Mouse (Mus musculus): Measurements from ENCODE around the gene Specc1l.
A peak's percentile ranks its signal among the peaks of the same experiment; 100 is the strongest.
"Not testable (repeated sequence)": the region's sequence is repeated elsewhere in the genome, so short reads cannot be mapped to it uniquely, and the experiment has no call there.

Gene Specc1l

DNA sequence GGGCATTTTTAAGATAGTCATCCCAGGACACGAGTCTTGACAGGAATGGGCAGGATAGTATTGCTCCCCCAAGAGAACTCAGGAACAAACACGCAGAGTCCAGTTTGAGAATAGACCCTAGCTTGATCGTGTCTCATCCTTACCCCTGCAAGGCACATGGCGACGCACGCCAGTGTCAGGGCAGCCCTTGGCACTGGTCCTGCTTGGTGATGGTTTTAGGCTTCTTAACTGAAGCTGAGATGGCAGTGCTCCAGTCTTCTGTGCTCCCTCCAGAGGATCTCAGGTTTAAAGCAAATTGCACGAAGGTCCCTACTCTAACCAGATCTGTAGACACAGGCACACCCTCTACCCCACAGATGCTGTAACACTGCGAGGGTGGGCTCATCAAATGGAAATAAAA is 103.9 kb downstream of the Specc1l start:
- DNase-seq (ENCODE audit: low spot score in 2 of 2): no peak

GRCm38 (mm10) chr10:75316472-75316871 is 104.6 kb downstream of the Specc1l start:
- no peak for DNase-seq (ENCODE audit: low spot score in 2 of 2)

- DNase-seq (ENCODE audit: low spot score in 2 of 2): no peak
These were observed 104.8 kb downstream of the Specc1l start, which contains the start of gene Adora2a for GRCm38 (mm10) chr10:75316872-75316907. Gene Adora2a (plus strand): TSS chr10:75316877.

GRCm38 (mm10) chr10:75316908-75317761 is 105.3 kb downstream of the Specc1l start:
- DNase-seq (ENCODE audit: low spot score in 2 of 2): peak; percentile 70 to 90

- DNase-seq (ENCODE audit: low spot score in 2 of 2): no peak
These were observed 106.3 kb downstream of the Specc1l start for GRCm38 (mm10) chr10:75318206-75318605.

GRCm38 (mm10) chr10:75320321-75320720 is 108.4 kb downstream of the Specc1l start:
- DNase-seq (ENCODE audit: low spot score in 2 of 2): no peak

DNA sequence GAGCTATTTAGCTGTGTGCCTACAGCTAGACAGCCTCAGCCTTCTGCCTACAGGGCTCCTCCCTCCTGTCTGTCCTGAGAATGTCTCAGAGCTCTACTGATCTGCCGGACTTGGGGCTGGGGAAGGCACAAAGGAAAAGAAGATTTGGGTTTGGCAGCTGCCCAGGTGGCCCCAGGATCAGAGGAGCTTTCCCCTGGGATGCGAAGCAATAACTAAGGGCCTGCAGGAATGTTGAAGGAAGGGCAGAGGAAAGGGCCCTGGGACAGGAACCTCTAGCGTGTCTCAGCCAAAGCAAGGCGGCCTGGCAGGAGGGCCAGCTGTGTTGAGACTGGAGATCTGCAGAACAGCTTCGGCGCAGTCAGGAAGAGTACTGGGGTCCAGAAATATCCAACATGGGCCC is 111.1 kb downstream of the Specc1l start:
- DNase-seq (ENCODE audit: low spot score in 2 of 2): no peak

DNA sequence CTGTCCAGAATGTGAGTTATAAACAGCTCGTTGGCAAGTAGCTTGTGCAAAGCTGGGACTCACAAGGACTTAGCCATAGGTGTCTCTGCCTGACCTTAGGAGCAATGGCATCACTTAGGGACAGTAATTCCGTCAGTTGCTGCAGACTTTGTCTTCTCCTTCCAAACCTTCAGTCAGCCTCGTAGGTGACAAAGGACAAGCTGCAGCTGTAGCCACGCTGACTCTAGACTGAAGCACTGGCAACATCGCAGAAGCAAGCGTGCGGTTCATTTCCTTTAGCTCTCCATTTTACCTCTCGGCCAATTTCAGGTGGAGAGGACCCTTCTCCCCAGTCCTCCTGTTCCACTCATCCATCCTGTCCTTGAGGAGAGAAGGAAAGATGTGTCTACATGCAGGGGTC is 112.1 kb downstream of the Specc1l start:
- no peak for DNase-seq (ENCODE audit: low spot score in 2 of 2)

- DNase-seq (ENCODE audit: low spot score in 2 of 2): no peak
These were observed 112.5 kb downstream of the Specc1l start for GRCm38 (mm10) chr10:75324391-75324790.

- DNase-seq (ENCODE audit: low spot score in 2 of 2): no peak
These were observed 113.9 kb downstream of the Specc1l start for GRCm38 (mm10) chr10:75325821-75326220.

DNA sequence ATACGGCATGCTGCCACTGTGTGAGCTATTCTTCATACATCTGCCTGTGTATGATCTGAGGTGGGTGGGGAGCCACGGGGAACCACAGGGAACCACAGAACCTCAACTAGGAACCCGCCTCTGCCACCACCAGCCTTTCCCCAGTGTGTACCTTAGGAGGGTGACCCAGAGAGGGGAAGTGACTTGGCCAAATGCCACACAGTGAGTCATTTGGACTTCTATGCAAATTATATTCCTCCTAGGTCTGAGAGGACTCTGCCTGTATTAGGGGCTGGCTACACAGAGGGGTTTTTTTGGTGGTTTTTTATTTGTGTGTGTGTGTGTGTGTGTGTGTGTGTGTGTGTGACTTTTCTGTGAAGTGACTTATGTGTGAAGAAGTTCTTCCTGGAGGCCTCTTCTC is 114.7 kb downstream of the Specc1l start:
- peak in 1 of 2 experiments; percentile 52 for DNase-seq (ENCODE audit: low spot score in 2 of 2)

- no peak for DNase-seq (ENCODE audit: low spot score in 2 of 2)
These were observed 115.2 kb downstream of the Specc1l start for GRCm38 (mm10) chr10:75327081-75327480.

DNA sequence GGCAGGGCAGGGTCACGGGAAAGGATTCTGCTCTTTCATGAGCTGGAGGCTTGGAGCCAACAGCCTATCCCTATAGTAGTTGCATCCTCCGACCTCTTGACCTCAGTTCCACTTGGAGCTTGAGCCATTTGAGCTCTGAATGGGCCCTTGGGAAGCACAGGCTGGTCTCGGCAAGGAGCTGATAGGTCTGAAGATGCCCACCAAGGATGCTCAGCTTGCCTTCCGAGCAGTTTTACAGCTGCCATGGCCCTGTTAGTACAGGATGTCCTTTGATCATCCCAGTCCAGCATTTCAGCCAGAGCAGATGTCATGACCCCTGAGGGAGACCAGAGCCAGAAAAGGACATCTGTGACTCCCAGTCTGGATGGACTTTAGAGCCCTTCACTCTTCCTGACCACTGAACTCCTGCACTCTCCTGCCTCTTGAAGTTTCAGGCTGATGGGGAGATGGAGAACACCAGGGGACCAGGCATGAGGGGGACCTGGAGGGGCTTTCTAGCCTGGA is 116.4 kb downstream of the Specc1l start:
- DNase-seq (ENCODE audit: low spot score in 2 of 2): no peak

DNA sequence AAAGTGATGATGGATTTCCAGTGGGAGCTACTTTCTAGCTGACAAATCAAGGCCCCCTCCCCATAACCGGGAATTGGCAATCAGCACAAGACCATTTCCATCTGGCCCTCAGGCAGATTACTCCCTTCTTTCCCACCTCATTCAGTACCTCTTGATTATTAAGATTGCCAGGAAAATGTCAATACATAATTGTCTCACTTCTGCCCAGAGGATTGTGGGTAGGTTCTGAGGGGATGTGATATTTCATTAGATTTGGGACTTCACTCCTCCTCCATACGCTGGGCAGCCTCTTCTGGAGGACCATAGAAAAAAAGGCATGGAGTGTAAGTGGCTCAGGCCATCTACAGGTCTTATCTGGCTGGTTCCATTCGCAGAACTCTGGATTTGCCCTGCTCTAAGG is 120.4 kb downstream of the Specc1l start:
- no peak for DNase-seq (ENCODE audit: low spot score in 2 of 2)

DNA sequence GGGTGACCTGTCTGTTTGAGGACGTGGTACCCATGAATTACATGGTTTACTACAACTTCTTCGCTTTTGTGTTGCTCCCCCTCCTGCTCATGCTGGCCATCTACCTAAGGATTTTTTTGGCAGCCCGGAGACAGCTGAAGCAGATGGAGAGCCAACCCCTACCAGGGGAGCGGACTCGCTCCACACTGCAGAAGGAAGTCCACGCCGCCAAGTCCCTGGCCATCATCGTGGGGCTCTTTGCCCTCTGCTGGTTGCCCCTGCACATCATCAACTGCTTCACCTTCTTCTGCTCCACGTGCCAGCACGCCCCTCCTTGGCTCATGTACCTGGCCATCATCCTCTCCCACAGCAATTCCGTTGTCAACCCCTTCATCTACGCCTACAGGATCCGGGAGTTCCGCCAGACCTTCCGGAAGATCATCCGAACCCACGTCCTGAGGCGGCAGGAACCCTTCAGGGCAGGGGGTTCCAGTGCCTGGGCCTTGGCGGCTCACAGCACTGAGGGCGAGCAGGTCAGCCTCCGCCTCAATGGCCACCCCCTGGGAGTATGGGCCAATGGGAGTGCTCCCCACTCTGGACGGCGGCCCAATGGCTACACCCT is 121.4 kb downstream of the Specc1l start:
- DNase-seq (ENCODE audit: low spot score in 2 of 2): no peak

DNA sequence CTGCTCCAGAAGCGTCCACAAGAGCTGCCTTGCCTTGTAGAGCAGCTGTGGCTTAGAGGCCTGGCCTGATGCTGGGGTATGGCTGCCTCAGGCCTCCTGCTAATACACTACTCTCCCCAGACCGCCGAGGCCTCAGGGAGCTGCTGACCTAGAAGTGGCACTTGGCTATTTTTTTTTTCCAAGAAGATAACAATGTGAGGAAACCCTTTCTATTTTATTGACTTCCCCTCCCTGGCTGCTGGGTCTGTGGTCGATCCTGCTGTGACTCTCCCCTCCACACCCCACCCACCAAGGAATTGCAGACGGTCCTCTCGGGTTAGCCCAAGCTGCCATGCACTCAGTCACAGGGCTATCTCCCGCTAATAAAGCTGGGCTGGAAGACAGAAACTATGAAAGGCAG is 122.3 kb downstream of the Specc1l start:
- DNase-seq (ENCODE audit: low spot score in 2 of 2): no peak

DNA sequence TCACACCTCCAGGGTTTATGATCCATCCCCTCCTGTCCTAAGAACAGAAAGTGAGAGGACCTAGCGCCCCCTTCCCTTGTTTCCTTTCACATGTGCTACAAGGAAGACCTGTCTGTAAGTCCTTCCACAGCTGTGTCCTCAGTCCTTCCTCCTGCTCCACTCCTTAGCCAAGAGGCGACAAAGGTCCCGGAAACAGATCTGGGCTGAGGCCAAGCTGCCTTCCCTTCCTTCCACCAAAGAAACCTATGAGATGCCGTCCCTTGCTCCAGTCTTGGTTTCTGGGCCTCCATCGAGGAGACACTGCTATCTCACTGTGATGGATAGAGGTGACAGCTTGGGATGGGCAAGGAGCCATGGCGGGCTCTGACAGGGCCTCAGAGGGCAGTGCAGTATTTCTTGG is 123.2 kb downstream of the Specc1l start:
- DNase-seq (ENCODE audit: low spot score in 2 of 2): no peak

- DNase-seq (ENCODE audit: low spot score in 2 of 2): no peak
These were observed 125.4 kb downstream of the Specc1l start for GRCm38 (mm10) chr10:75337231-75337630.

GRCm38 (mm10) chr10:75338852-75339251 is 127.0 kb downstream of the Specc1l start:
- no peak for DNase-seq (ENCODE audit: low spot score in 2 of 2)

- DNase-seq (ENCODE audit: low spot score in 2 of 2): no peak
These were observed 127.5 kb downstream of the Specc1l start for GRCm38 (mm10) chr10:75339377-75339776.

DNA sequence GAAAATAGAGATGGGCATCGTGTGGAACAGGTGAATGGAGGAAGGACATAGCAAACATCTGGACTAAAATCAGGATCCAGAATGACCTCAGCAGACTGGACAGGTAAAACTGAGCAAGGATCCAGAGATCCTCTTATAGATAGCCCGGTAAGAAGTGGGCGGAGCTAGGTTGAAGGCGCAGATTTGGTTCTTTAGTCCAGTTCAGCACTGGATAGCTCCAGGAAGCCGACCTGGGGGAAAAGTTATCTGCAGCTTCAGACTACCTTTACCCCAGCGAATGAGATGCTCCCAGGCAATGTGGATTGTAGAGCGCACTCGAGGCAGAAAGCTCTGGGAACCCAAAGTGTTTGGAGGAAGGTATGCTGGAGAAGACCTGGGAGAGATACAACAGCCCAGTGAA is 130.1 kb downstream of the Specc1l start:
- no peak for DNase-seq (ENCODE audit: low spot score in 2 of 2)

GRCm38 (mm10) chr10:75344563-75344962 is 132.7 kb downstream of the Specc1l start:
- DNase-seq (ENCODE audit: low spot score in 2 of 2): not testable (repeated sequence)

- DNase-seq (ENCODE audit: low spot score in 2 of 2): no peak
These were observed 133.4 kb downstream of the Specc1l start for GRCm38 (mm10) chr10:75345265-75345664.

- no peak for DNase-seq (ENCODE audit: low spot score in 2 of 2)
These were observed 138.7 kb downstream of the Specc1l start for GRCm38 (mm10) chr10:75350564-75350963.
